Mouse (Mus musculus) G1E (cell line): ENCODE measurements around the gene Dync1i1. TPM values are rescaled to one million over a fixed set of nuclear protein-coding genes. Genes with fewer than 3 reads are reported as not detected.

ENCODE experiments used
- ATAC-seq: 2 replicates; pipeline ENCODE4 v1.8.0; 2016; ENCODE audit warnings: mild to moderate bottlenecking; ENCODE audit not compliant: insufficient number of reproducible peaks, poor library complexity, low FRiP score, severe bottlenecking; ENCODE audit errors: extremely low read depth
- DNase-seq: peaks from one replicate; pipeline ENCODE4 v3.0.0; 2012; ENCODE audit warnings: low spot score
- H3K27me3 ChIP-seq: 2 replicates; pipeline ENCODE4 v1.6.1; 2012; ENCODE audit warnings: mild to moderate bottlenecking, low read length, inconsistent platforms; ENCODE audit not compliant: insufficient read depth
- H3K36me3 ChIP-seq: replicated peaks from 2 replicates; pipeline ENCODE3; 2012; ENCODE audit warnings: mild to moderate bottlenecking, inconsistent platforms
- H3K4me1 ChIP-seq: 2 replicates; pipeline ENCODE4 v1.6.1; 2012; ENCODE audit warnings: low read depth, low read length, inconsistent platforms, mixed read lengths; ENCODE audit not compliant: insufficient read depth
- H3K4me3 ChIP-seq: 2 replicates; pipeline ENCODE4 v1.5.1; 2012; ENCODE audit warnings: low read depth, mild to moderate bottlenecking, inconsistent platforms, low read length, moderate library complexity, mixed read lengths
- H3K9me3 ChIP-seq: replicated peaks from 2 replicates; pipeline ENCODE4 v1.6.1; 2012; ENCODE audit warnings: inconsistent platforms
- CTCF ChIP-seq: IDR thresholded peaks from 2 replicates; pipeline ENCODE4 v1.5.1; 2012; ENCODE audit warnings: low read depth, low read length, inconsistent platforms, mixed read lengths
- GATA1 ChIP-seq: IDR thresholded peaks from 2 replicates; pipeline ENCODE4 v1.6.1; 2012; ENCODE audit warnings: borderline replicate concordance, low read length, inconsistent platforms, mixed read lengths
- GATA2 ChIP-seq: IDR thresholded peaks from 2 replicates; pipeline ENCODE4 v1.6.1; 2012; ENCODE audit warnings: low read depth, low read length, inconsistent platforms, borderline replicate concordance
- POLR2AphosphoS5 ChIP-seq: IDR thresholded peaks from 2 replicates; pipeline ENCODE4 v1.6.1; 2012; ENCODE audit warnings: low read depth, low read length, inconsistent platforms; ENCODE audit not compliant: insufficient replicate concordance
- TAL1 ChIP-seq: conservative IDR thresholded peaks from 2 replicates; pipeline ENCODE4 v1.6.1; 2012; ENCODE audit warnings: low read depth, low read length, inconsistent platforms, mixed read lengths
- polyA plus RNA-seq: library from polyadenylated mRNA; stranded (reverse); fragments of >175 nt; gene quantifications from 2 replicates; pipeline ENCODE4 v1.2.3, GENCODE M21; 2012
- total RNA-seq, 2 experiments: library from RNA; stranded (forward) in 1 of 2; stranded (reverse) in 1 of 2; fragments of 200-1000 nt in 1 of 2; fragments of >200 nt in 1 of 2; fragmentation: Nextera tagmentation in 1 of 2; gene quantifications; 2 replicates each; pipeline ENCODE4 v1.2.3; 2014 to 2017

Gene Dync1i1
- total and polyA plus RNA-seq, 3 experiments, result 0.33 TPM; not detected in 2

GRCm38 (mm10) chr6:5756509-5757130 lies 31.2 kb downstream of the Dync1i1 start:
- TF ChIP-seq TAL1 (no peak), CTCF (no peak), GATA2 (no peak)
- no peaks in the 10 kb centered on the region for H3K4me1 ChIP-seq
- no peak overlapping the region for H3K4me3 ChIP-seq
- no peak for ATAC-seq
- H3K9me3 ChIP-seq, result no peaks in the 10 kb centered on the region
- H3K27me3 ChIP-seq, result no peaks in the 10 kb centered on the region
- DNase-seq, result no peak
- H3K36me3 ChIP-seq, result no peaks in the 10 kb centered on the region

DNA sequence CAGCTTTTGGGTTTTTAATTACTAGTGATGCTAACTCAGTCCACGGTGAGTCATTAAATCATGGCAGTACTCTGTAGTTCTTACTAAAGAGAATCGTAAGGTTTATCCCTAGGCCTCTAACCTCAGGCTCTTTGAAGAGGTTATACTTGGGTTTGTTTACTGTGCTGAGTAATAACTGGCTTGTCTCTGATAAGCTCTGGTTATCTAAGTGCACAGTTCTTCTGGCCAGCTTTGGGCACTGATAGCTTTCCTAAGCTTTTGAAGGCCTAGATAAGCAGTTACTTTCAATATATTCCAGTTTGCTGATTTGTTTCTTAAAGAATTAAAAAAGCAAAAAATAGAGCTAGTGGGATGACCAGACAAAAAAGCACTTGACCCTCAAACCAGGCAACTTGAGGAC lies 37.5 kb downstream of the Dync1i1 start:
- no peaks in the 10 kb centered on the region for H3K9me3 ChIP-seq
- H3K4me1 ChIP-seq, result no peaks in the 10 kb centered on the region
- H3K36me3 ChIP-seq, result no peaks in the 10 kb centered on the region
- H3K27me3 ChIP-seq, result no peaks in the 10 kb centered on the region
- H3K4me3 ChIP-seq, result no peak overlapping the region
- DNase-seq (no peak), ATAC-seq (no peak)
- TF ChIP-seq GATA2 (no peak), TAL1 (no peak), GATA1 (no peak), POLR2AphosphoS5 (no peak), CTCF (no peak)

DNA sequence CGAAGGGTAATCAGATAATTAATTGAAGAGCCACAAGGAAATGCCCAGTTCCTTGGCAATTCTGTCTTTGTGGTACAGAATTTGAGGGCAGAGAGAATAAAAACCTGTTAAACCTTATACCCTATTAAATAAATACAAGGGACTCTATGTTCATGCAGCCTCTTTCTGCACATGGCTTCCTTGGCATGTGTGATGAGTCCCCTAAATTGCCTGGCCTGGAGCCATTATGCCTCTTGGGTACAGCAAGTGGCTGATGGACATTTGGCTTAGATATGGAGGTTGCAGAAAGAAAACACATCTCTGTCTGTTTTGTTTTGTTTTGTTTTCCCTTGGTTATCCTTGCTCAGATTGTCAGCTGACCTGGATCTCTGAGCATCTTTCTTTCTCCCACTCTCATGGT lies 43.1 kb downstream of the Dync1i1 start:
- no peak for TF ChIP-seq GATA2
- TF ChIP-seq POLR2AphosphoS5, result no peak
- TF ChIP-seq GATA1, result no peak
- no peak for TF ChIP-seq CTCF
- no peak for TF ChIP-seq TAL1
- Histone ChIP-seq H3K36me3 (no peaks in the 10 kb centered on the region), H3K9me3 (no peaks in the 10 kb centered on the region), H3K4me1 (no peaks in the 10 kb centered on the region), H3K4me3 (no peak overlapping the region), H3K27me3 (no peaks in the 10 kb centered on the region)
- no peak for ATAC-seq
- DNase-seq, result no peak

GRCm38 (mm10) chr6:5770283-5770682 lies 44.8 kb downstream of the Dync1i1 start:
- no peaks in the 10 kb centered on the region for H3K36me3 ChIP-seq
- no peak for ATAC-seq
- H3K4me1 ChIP-seq, result no peaks in the 10 kb centered on the region
- H3K4me3 ChIP-seq, result no peak overlapping the region
- DNase-seq, result no peak
- no peaks in the 10 kb centered on the region for H3K9me3 ChIP-seq
- peaks cover 3% of the 10 kb centered on the region; the same call in 1 of the 2 replicates for H3K27me3 ChIP-seq
- no peak for TF ChIP-seq GATA2
- no peak for TF ChIP-seq POLR2AphosphoS5
- TF ChIP-seq TAL1, result no peak
- TF ChIP-seq CTCF, result no peak
- TF ChIP-seq GATA1, result no peak

DNA sequence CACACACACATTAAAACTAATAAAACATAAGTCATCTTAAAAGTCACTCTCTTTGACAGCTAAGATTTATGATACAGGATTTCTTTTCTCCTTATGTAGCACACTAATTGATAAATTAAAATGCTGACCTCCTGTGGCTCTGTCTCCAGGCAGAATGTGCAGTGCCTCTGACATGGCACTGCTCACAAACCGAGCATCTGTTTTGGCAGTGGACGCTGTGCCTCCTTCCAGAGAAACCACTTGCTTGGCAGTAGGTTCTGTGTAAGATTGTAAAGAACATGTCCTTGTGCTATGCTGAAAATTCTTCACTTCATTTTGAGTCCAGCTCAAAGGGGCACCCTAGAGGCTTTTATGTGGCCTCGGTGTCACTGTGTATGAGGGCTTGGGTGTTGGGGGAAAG lies 50.0 kb downstream of the Dync1i1 start:
- Histone ChIP-seq H3K27me3 (peaks cover 3% of the 10 kb centered on the region; the same call in 1 of the 2 replicates), H3K9me3 (no peaks in the 10 kb centered on the region), H3K36me3 (no peaks in the 10 kb centered on the region), H3K4me1 (no peaks in the 10 kb centered on the region), H3K4me3 (no peak overlapping the region)
- ATAC-seq (no peak), DNase-seq (no peak)
- TF ChIP-seq TAL1 (no peak), CTCF (no peak)

GRCm38 (mm10) chr6:5781752-5782151 lies 56.3 kb downstream of the Dync1i1 start:
- H3K36me3 ChIP-seq, result no peaks in the 10 kb centered on the region
- H3K4me1 ChIP-seq, result no peaks in the 10 kb centered on the region
- no peak overlapping the region for H3K4me3 ChIP-seq
- DNase-seq, result no peak
- TF ChIP-seq CTCF, result no peak
- ATAC-seq, result no peak
- H3K9me3 ChIP-seq, result no peaks in the 10 kb centered on the region
- H3K27me3 ChIP-seq, result no peaks in the 10 kb centered on the region

DNA sequence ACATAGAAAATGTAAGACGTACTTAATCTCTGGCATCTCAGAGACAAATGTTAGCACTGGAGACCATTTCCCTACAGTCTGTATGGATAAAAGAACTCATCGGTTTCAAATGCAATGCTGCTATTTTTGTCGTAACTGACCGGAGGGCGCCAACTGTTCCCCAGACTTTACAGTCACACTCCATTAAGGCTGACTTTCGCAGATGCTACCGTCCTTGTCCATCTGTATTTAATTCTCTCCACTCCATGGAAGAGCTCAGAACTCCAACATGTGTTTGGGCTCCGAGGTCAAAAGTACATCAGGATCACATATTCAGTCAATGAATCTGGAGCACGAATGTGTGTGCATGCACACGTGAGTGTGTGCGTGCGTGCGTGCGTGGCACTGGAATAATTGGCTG lies 58.4 kb downstream of the Dync1i1 start:
- TF ChIP-seq TAL1, result no peak
- no peak for TF ChIP-seq GATA2
- no peak for TF ChIP-seq GATA1
- TF ChIP-seq CTCF, result no peak
- TF ChIP-seq POLR2AphosphoS5, result no peak
- no peaks in the 10 kb centered on the region for H3K36me3 ChIP-seq
- H3K4me1 ChIP-seq, result no peaks in the 10 kb centered on the region
- no peaks in the 10 kb centered on the region for H3K27me3 ChIP-seq
- no peak overlapping the region for H3K4me3 ChIP-seq
- ATAC-seq (no peak), DNase-seq (no peak)
- H3K9me3 ChIP-seq, result no peaks in the 10 kb centered on the region
